In the genomic region with DNA sequence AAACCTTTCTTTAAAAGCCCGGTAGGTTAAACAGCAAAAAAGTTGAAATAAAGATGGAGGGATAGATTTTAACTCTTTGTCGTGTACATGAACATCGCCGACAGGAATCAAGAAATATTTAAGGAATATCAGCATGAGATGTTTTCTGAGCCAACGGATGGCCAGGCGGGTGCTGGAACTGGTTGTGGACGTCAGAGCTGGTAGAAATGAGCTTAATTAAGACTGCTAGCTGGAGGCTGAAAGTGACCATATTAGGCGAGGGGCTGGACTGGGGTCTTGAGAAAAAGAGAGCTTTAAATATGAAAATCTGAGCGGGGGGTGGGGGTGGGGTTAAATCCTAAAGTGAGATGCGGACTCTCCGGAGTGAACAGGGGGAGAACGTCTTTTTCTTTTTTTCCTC, we compare ENCODE assay signal across 8 mouse cellular contexts. TPM values are rescaled to one million over a fixed set of nuclear protein-coding genes. Genes with fewer than 3 reads are reported as not detected.
A peak's percentile ranks its signal among the peaks of the same experiment; 100 is the strongest.
DNase-seq lines count a peak whose midpoint lies in the region; ATAC-seq and TF ChIP-seq lines count a peak whose summit lies in the region.

No protein-coding gene starts in this region.

- peak overlapping the region; percentile 97 for H3K27ac ChIP-seq in heart, embryonic 13.5 days (replicated peaks)
- peak overlapping the region; percentile 99 for H3K27ac ChIP-seq in bone marrow, adult 2 months (ENCODE audit: control insufficient read depth, insufficient read depth, low read depth, low read length, poor library complexity)
- H3K27ac ChIP-seq in hindbrain, embryonic 10.5 days = peak overlapping the region; percentile 91
- peak overlapping the region; percentile 99 for H3K27ac ChIP-seq in lung, embryonic 15.5 days

- no peak for ATAC-seq in heart, embryonic 13.5 days (ENCODE audit: extremely low read depth, insufficient number of reproducible peaks, low FRiP score, low TSS enrichment)
- ATAC-seq in lung, embryonic 15.5 days (ENCODE audit: borderline replicate concordance, extremely low read depth, low FRiP score, low TSS enrichment) = no peak
- no peak for ATAC-seq in granulocyte monocyte progenitor cell, adult 5-6 weeks (replicated peaks; ENCODE audit: poor library complexity, severe bottlenecking)

- H3K4me1 ChIP-seq in heart, embryonic 13.5 days = peaks cover 19% of the 10 kb centered on the region
- no peaks in the 10 kb centered on the region; the same call in 1 of the 2 replicates for H3K4me1 ChIP-seq in bone marrow, adult 2 months (ENCODE audit: control insufficient read depth, insufficient read depth, low read length)
- peaks cover 37% of the 10 kb centered on the region for H3K4me1 ChIP-seq in hindbrain, embryonic 10.5 days (replicated peaks)
- H3K4me1 ChIP-seq in lung, embryonic 15.5 days = 0 out of 2 replicates have a peak, but pooled peaks cover 8% of the 10 kb centered on the region

- H3K4me3 ChIP-seq in heart, embryonic 13.5 days = peak overlapping the region; percentile 76
- peak overlapping the region; percentile 65 for H3K4me3 ChIP-seq in bone marrow, adult 2 months (replicated peaks; ENCODE audit: control insufficient read depth, low read depth, low read length)
- peak overlapping the region; percentile 62 for H3K4me3 ChIP-seq in hindbrain, embryonic 10.5 days
- H3K4me3 ChIP-seq in lung, embryonic 15.5 days = peak overlapping the region; percentile 70

- no peak for TF ChIP-seq POLR2A in bone marrow, adult 2 months (IDR thresholded peaks at IDR 0.05; ENCODE audit: borderline replicate concordance, control insufficient read depth, low read depth, low read length)

- intact Hi-C loops in gastrocnemius, postnatal 36 days (cut with DNase I) = no loop called here

- TF ChIP-seq CTCF in bone marrow, adult 2 months (IDR thresholded peaks at IDR 0.05; ENCODE audit: control insufficient read depth, insufficient read depth, low read length) = no peak

- H3K27me3 ChIP-seq in heart, embryonic 13.5 days (replicated peaks) = no peaks in the 10 kb centered on the region
- H3K27me3 ChIP-seq in hindbrain, embryonic 10.5 days (ENCODE audit: insufficient read depth, poor library complexity, severe bottlenecking) = peaks cover 30% of the 10 kb centered on the region
- H3K27me3 ChIP-seq in lung, embryonic 15.5 days = no peaks in the 10 kb centered on the region

- H3K36me3 ChIP-seq in heart, embryonic 13.5 days = no peaks in the 10 kb centered on the region
- no peaks in the 10 kb centered on the region for H3K36me3 ChIP-seq in hindbrain, embryonic 10.5 days
- H3K36me3 ChIP-seq in lung, embryonic 15.5 days = no peaks in the 10 kb centered on the region

- peak overlapping the region; percentile 96 for H3K4me2 ChIP-seq in heart, embryonic 13.5 days
- H3K4me2 ChIP-seq in lung, embryonic 15.5 days = peak overlapping the region; percentile 98

- peak overlapping the region; percentile 90 for H3K9ac ChIP-seq in heart, embryonic 13.5 days
- H3K9ac ChIP-seq in lung, embryonic 15.5 days = peak overlapping the region; percentile 73

- WGBS in heart, embryonic 13.5 days = under 1% methylated on average over 12 of the region's 12 CpGs
- 2% methylated on average over 12 of the region's 12 CpGs for WGBS in bone marrow, adult 2 months
- WGBS in hindbrain, embryonic 10.5 days = under 1% methylated on average over 12 of the region's 12 CpGs
- WGBS in lung, embryonic 15.5 days = under 1% methylated on average over 12 of the region's 12 CpGs

- DNase-seq in heart, adult 8-10 months (ENCODE audit: low spot score) = no peak
- peak; percentile 39 for DNase-seq in hindbrain, embryonic 10.5 days (ENCODE audit: low spot score)
- no peak for DNase-seq in layer of hippocampus, postnatal 36 days
- no peak for DNase-seq in gastrocnemius, postnatal 36 days

- no peaks in the 10 kb centered on the region for H3K9me3 ChIP-seq in heart, embryonic 13.5 days
- H3K9me3 ChIP-seq in hindbrain, embryonic 10.5 days = no peaks in the 10 kb centered on the region
- no peaks in the 10 kb centered on the region for H3K9me3 ChIP-seq in lung, embryonic 15.5 days

RNA-seq across cellular contexts. Expression of a gene that starts 57.8 kb away (rescaled TPM):
- 308 and 402 TPM in 2 replicates for polyA plus RNA-seq in heart, embryonic 13.5 days (2015; fragmentation: Nextera tagmentation; extraction: Ambion mirVana)
- 100 to 1,000 TPM; 105 to 114 (median 113) TPM for total RNA-seq in heart, adult 8-10 months (2022)
- 106 and 185 TPM in 2 replicates for polyA plus RNA-seq in bone marrow, adult 2 months (2011; ENCODE audit: insufficient read depth, insufficient read length, low replicate concordance, missing spikeins)
- 622 and 639 TPM in 2 replicates for polyA plus RNA-seq in hindbrain, embryonic 10.5 days (2016; fragmentation: Nextera tagmentation; extraction: Ambion mirVana)
- 458 and 521 TPM in 2 replicates for polyA plus RNA-seq in lung, embryonic 15.5 days (2015; fragmentation: Nextera tagmentation; extraction: Ambion mirVana)
- total RNA-seq in granulocyte monocyte progenitor cell, adult 5-6 weeks (2014; fragmentation: Nextera tagmentation) = 251 and 317 TPM in 2 replicates
- total RNA-seq in granulocyte monocyte progenitor cell, adult 5-6 weeks (2017) = 170 and 241 TPM in 2 replicates
- 100 to 1,000 TPM; 137 TPM for total RNA-seq in layer of hippocampus, postnatal 36 days (2021)
- 10 to 100 TPM; 91.0 to 92.4 TPM for total RNA-seq in gastrocnemius, postnatal 36 days (2021)
